Mouse (Mus musculus): ENCODE data around the gene Papolb. TPM values are rescaled to one million over a fixed set of nuclear protein-coding genes. Genes with fewer than 3 reads are reported as not detected.

The Papolb gene
- total and polyA plus RNA-seq, 3 experiments = not detected

DNA sequence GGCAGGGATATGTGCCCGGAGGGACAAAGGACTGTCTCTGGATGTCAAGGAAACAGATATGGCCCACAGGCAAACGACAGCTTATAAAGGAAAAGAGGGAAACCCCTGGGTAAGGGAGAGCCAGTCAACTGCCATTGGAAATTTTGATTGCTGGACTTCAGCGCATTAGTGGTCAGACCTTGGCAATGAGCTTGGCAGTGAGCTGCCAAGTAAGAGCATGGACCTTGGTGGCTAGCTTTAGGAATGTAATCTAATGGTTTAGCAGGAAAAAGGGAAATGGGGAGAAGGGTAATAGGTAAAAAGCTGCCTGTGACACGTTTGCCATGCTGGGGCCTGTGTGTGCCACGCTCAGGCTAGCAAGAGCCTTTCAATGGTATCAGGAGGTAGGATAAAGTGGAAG, 26.0 kb upstream of the Papolb start:
- H3K4me3 ChIP-seq (ENCODE audit: control insufficient read depth in 1 of 2, insufficient read depth in 1 of 2, low read depth in 2 of 2, low read length in 2 of 2) = no peak overlapping the region
- H3K9me3 ChIP-seq (replicated peaks; ENCODE audit: insufficient read depth, low read length) = no peaks in the 10 kb centered on the region
- H3K4me1 ChIP-seq (ENCODE audit: control insufficient read depth in 1 of 2, insufficient read depth in 2 of 2, low read length in 2 of 2) = no peaks in the 10 kb centered on the region
- H3K27ac ChIP-seq (ENCODE audit: control insufficient read depth, low read depth, low read length) = no peak overlapping the region
- DNase-seq (ENCODE audit: low read depth, low spot score) = no peak
- no peak for TF ChIP-seq CHD1 (IDR thresholded peaks at IDR 0.05; ENCODE audit: low read depth, low read length)
- TF ChIP-seq ZNF384 (IDR thresholded peaks at IDR 0.05; ENCODE audit: low read depth, low read length) = no peak
- TF ChIP-seq ZMIZ1 (IDR thresholded peaks at IDR 0.05; ENCODE audit: low read depth, low read length) = no peak
- TF ChIP-seq TCF12 (IDR thresholded peaks at IDR 0.05; ENCODE audit: low read depth, low read length) = no peak
- no peak for TF ChIP-seq POLR2AphosphoS5 (IDR thresholded peaks at IDR 0.05; ENCODE audit: borderline replicate concordance, low read depth, low read length)
- no peak for TF ChIP-seq SIN3A (IDR thresholded peaks at IDR 0.05; ENCODE audit: low read length)
- no peak for TF ChIP-seq ELF1 (IDR thresholded peaks at IDR 0.05; ENCODE audit: low read depth, low read length)
- TF ChIP-seq GATA1 (IDR thresholded peaks at IDR 0.05; ENCODE audit: low read depth, low read length) = no peak
- no peaks in the 10 kb centered on the region for H3K36me3 ChIP-seq (ENCODE audit: control insufficient read depth in 1 of 2, insufficient read depth in 2 of 2, low read length in 2 of 2)
- no peaks in the 10 kb centered on the region for H3K79me2 ChIP-seq (ENCODE audit: control insufficient read depth, insufficient read depth, low read length, poor library complexity)
- no peaks in the 10 kb centered on the region; a peak in 1 of 4 replicates for H3K27me3 ChIP-seq (ENCODE audit: control insufficient read depth in 1 of 2, insufficient read depth in 2 of 2, low read length in 2 of 2)
- H3K9ac ChIP-seq (ENCODE audit: control insufficient read depth, low read depth, low read length, poor library complexity, severe bottlenecking) = no peak overlapping the region

DNA sequence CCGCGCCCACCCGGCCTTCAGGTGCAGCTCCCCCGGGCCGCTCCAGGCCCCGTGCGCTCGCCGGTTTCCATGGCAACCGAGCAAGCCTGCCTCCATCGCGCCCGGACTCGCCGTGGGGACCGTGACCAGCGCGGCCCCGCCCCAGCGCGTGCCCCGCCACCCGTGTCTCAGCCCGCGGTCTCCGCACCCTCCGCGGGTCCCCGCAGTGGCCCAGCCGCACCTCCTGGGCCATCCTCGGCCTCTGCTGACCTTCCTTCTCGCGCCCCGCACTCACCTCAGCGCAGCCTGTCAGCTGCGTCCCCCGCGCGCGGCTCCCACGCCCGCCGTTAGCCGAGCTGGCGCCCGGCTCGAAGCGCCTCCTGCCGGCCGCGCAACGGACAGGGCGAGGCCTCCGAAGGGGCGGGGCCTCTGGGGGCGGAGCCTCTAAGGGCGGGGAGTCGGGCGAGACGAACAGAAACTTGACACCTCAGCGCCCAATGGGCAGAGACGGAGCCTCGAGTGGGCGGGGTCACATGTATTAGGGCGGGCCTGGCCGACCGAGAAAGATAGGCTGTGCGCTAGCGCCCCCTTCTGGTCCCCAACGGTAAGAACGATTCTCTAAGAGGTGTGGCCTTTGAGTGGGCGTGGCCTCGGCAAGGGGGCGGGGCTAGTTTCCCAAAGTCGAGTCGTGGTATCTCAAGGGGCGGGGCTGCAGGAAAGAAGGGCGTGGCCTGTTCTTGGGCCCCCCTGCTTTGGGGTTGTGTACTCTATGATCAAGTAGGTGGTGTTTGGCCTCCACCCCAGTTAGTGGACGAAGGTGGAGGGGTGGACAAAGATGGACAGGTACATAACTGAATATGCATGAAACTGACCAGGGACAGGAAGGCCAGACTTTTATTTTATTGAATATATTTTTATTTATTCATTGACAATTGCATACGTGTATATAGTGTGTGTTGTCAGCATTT, 21.1 kb upstream of the Papolb start, which contains the start of gene Radil:
Gene Radil, minus strand, starts transcription at position 393 of the 947 bp plus-strand sequence.
- DNase-seq (ENCODE audit: low read depth, low spot score) = peak; percentile 88
- Histone ChIP-seq H3K27ac (ENCODE audit: control insufficient read depth, low read depth, low read length) (no peak within 1 kb of the TSS), H3K79me2 (ENCODE audit: control insufficient read depth, insufficient read depth, low read length, poor library complexity) (no peaks in the 10 kb centered on the region), H3K4me3 (ENCODE audit: control insufficient read depth in 1 of 2, insufficient read depth in 1 of 2, low read depth in 2 of 2, low read length in 2 of 2) (peak within 1 kb of the TSS; percentile 38 to 51; a peak in 3 of 4 replicates), H3K4me1 (ENCODE audit: control insufficient read depth in 1 of 2, insufficient read depth in 2 of 2, low read length in 2 of 2) (no peaks in the 10 kb centered on the region), H3K9me3 (replicated peaks; ENCODE audit: insufficient read depth, low read length) (no peaks in the 10 kb centered on the region), H3K36me3 (ENCODE audit: control insufficient read depth in 1 of 2, insufficient read depth in 2 of 2, low read length in 2 of 2) (no peaks in the 10 kb centered on the region), H3K27me3 (ENCODE audit: control insufficient read depth in 1 of 2, insufficient read depth in 2 of 2, low read length in 2 of 2) (no peaks in the 10 kb centered on the region; a peak in 1 of 4 replicates), H3K9ac (ENCODE audit: control insufficient read depth, low read depth, low read length, poor library complexity, severe bottlenecking) (peak within 1 kb of the TSS; percentile 39)
- peak; percentile 63 for TF ChIP-seq USF1 (IDR thresholded peaks at IDR 0.05; ENCODE audit: low read depth, low read length)
- TF ChIP-seq CTCF (IDR thresholded peaks at IDR 0.05 in 2 of 3, conservative IDR thresholded peaks at IDR 0.05 in 1 of 3; ENCODE audit: control insufficient read depth in 1 of 3, insufficient read depth in 1 of 3, low read depth in 2 of 3, low read length in 3 of 3, poor library complexity in 1 of 3, severe bottlenecking in 1 of 3) = peak in 2 of 3 experiments; percentile 62 to 73; a peak in 5 of 6 replicates
- peak; percentile 31; the same call in 1 of the 2 replicates for TF ChIP-seq HCFC1 (IDR thresholded peaks at IDR 0.05; ENCODE audit: low read depth, low read length)
- TF ChIP-seq RCOR1 (IDR thresholded peaks at IDR 0.05; ENCODE audit: low read depth, low read length) = no peak
- peak; percentile 37 for TF ChIP-seq SMC3 (IDR thresholded peaks at IDR 0.05; ENCODE audit: low read depth, low read length)
- peak; percentile 39 for TF ChIP-seq RAD21 (IDR thresholded peaks at IDR 0.05; ENCODE audit: low read depth, low read length)
- no peak for TF ChIP-seq NRF1 (IDR thresholded peaks at IDR 0.05; ENCODE audit: insufficient read depth, low read depth, low read length, poor library complexity, severe bottlenecking)
